Mouse (Mus musculus) limb, embryonic 13.5 days (tissue): ENCODE data around the gene Txndc9. TPM values are rescaled to one million over a fixed set of nuclear protein-coding genes. Genes with fewer than 3 reads are reported as not detected.

ENCODE experiments used
- ATAC-seq: fragments of 200-750 bp; cut with Nextera tagmentation; 2 replicates; pipeline ENCODE4 v1.8.0; 2017; ENCODE audit warnings: low read depth, moderate number of reproducible peaks, moderate TSS enrichment; ENCODE audit not compliant: low FRiP score
- H3K27ac ChIP-seq: fragments of 300-500 bp; sonication (generic); 2 replicates; pipeline ENCODE4 v1.5.1; 2015; ENCODE audit warnings: inconsistent platforms, mild to moderate bottlenecking, moderate library complexity
- H3K27me3 ChIP-seq: fragments of 300-500 bp; sonication (generic); 2 replicates; pipeline ENCODE4 v1.6.1; 2015; ENCODE audit warnings: mild to moderate bottlenecking, inconsistent platforms
- H3K36me3 ChIP-seq: fragments of 300-500 bp; sonication (generic); 2 replicates; pipeline ENCODE4 v1.6.1; 2015; ENCODE audit warnings: inconsistent platforms, mild to moderate bottlenecking, moderate library complexity
- H3K4me1 ChIP-seq: fragments of 300-500 bp; sonication (generic); 2 replicates; pipeline ENCODE4 v1.6.1; 2015; ENCODE audit warnings: inconsistent platforms
- H3K4me2 ChIP-seq: fragments of 300-500 bp; sonication (generic); replicated peaks from 2 replicates; pipeline ENCODE4 v1.6.1; 2015; ENCODE audit warnings: inconsistent platforms, mild to moderate bottlenecking, moderate library complexity
- H3K4me3 ChIP-seq: fragments of 300-500 bp; sonication (generic); 2 replicates; pipeline ENCODE4 v1.5.1; 2015; ENCODE audit warnings: moderate library complexity, mild to moderate bottlenecking, inconsistent platforms
- H3K9ac ChIP-seq: fragments of 300-500 bp; sonication (generic); 2 replicates; pipeline ENCODE4 v1.6.1; 2015; ENCODE audit warnings: mild to moderate bottlenecking, inconsistent platforms
- H3K9me3 ChIP-seq: fragments of 300-500 bp; sonication (generic); 2 replicates; pipeline ENCODE4 v1.6.1; 2016; ENCODE audit warnings: inconsistent platforms
- WGBS: fragments of 180-500 bp; shearing (Covaris S2); methylation state at CpG from one replicate; pipeline ENCODE4 v1.1.7; 2015; 5-methylcytosine and 5-hydroxymethylcytosine counted together
- polyA plus RNA-seq: library from polyadenylated mRNA; unstranded; fragments of >200 nt; fragmentation: Nextera tagmentation; extraction: Ambion mirVana; gene quantifications from 2 replicates; pipeline ENCODE4 v1.2.1, GENCODE M21; 2015

The Txndc9 gene
- polyA plus RNA-seq, 1 experiment from 2014 or later, result 139 TPM

GRCm38 (mm10) chr1:37965571-37965970 lies 32.1 kb downstream of the Txndc9 start:
- no peak overlapping the region for H3K9ac ChIP-seq
- no peaks in the 10 kb centered on the region for H3K4me1 ChIP-seq
- H3K4me2 ChIP-seq, result no peak overlapping the region
- H3K9me3 ChIP-seq, result no peaks in the 10 kb centered on the region
- H3K27ac ChIP-seq, result no peak overlapping the region
- H3K27me3 ChIP-seq, result no peaks in the 10 kb centered on the region
- ATAC-seq, result no peak
- H3K36me3 ChIP-seq, result no peaks in the 10 kb centered on the region
- H3K4me3 ChIP-seq, result no peak overlapping the region
- 51% methylated on average over 10 of the region's 10 CpGs for WGBS

GRCm38 (mm10) chr1:37959486-37959885 lies 38.2 kb downstream of the Txndc9 start:
- Histone ChIP-seq H3K9me3 (no peaks in the 10 kb centered on the region), H3K4me3 (no peak overlapping the region), H3K4me2 (no peak overlapping the region), H3K9ac (no peak overlapping the region), H3K27ac (no peak overlapping the region), H3K27me3 (no peaks in the 10 kb centered on the region), H3K36me3 (no peaks in the 10 kb centered on the region), H3K4me1 (no peaks in the 10 kb centered on the region)
- no peak for ATAC-seq
- 67% methylated on average over 5 of the region's 5 CpGs for WGBS

- 68% methylated on average over 2 of the region's 2 CpGs for WGBS
- Histone ChIP-seq H3K4me2 (no peak overlapping the region), H3K4me1 (no peaks in the 10 kb centered on the region), H3K9me3 (no peaks in the 10 kb centered on the region), H3K27me3 (no peaks in the 10 kb centered on the region), H3K9ac (no peak overlapping the region), H3K36me3 (no peaks in the 10 kb centered on the region), H3K27ac (no peak overlapping the region), H3K4me3 (no peak overlapping the region)
- ATAC-seq, result no peak
These were observed 39.2 kb downstream of the Txndc9 start for GRCm38 (mm10) chr1:37958516-37958915.

- no peak within 1 kb of the TSS for H3K4me2 ChIP-seq
These were observed 40.0 kb downstream of the Txndc9 start, which contains the start of gene Lyg1 for GRCm38 (mm10) chr1:37957659-37958058. Lyg1 (minus strand) TSS chr1:37957759.

GRCm38 (mm10) chr1:37956690-37957431 lies 40.8 kb downstream of the Txndc9 start:
- ATAC-seq, result no peak

More at GRCm38 (mm10) chr1:37957659-37958058, 40.0 kb downstream of the Txndc9 start, which contains the start of gene Lyg1:
- Histone ChIP-seq H3K4me1 (no peaks in the 10 kb centered on the region), H3K9me3 (no peaks in the 10 kb centered on the region), H3K27me3 (no peaks in the 10 kb centered on the region), H3K27ac (no peak within 1 kb of the TSS; the same call in 1 of the 2 replicates), H3K9ac (no peak within 1 kb of the TSS), H3K4me3 (no peak within 1 kb of the TSS), H3K36me3 (no peaks in the 10 kb centered on the region)
- no peak for ATAC-seq
- 84% methylated on average over 5 of the region's 5 CpGs for WGBS

GRCm38 (mm10) chr1:37955251-37955650 lies 42.4 kb downstream of the Txndc9 start:
- Histone ChIP-seq H3K9me3 (no peaks in the 10 kb centered on the region), H3K4me2 (no peak overlapping the region), H3K27ac (no peak overlapping the region), H3K9ac (no peak overlapping the region), H3K4me3 (no peak overlapping the region), H3K36me3 (no peaks in the 10 kb centered on the region), H3K27me3 (no peaks in the 10 kb centered on the region), H3K4me1 (no peaks in the 10 kb centered on the region)
- no peak for ATAC-seq
- 85% methylated on average over 2 of the region's 2 CpGs for WGBS

More at GRCm38 (mm10) chr1:37956690-37957431, 40.8 kb downstream of the Txndc9 start:
- H3K27me3 ChIP-seq, result no peaks in the 10 kb centered on the region
- no peak overlapping the region for H3K4me3 ChIP-seq
- 39% methylated on average over 3 of the region's 3 CpGs for WGBS
- no peaks in the 10 kb centered on the region for H3K4me1 ChIP-seq
- no peak overlapping the region for H3K4me2 ChIP-seq
- no peak overlapping the region; the same call in 1 of the 2 replicates for H3K27ac ChIP-seq
- H3K9ac ChIP-seq, result no peak overlapping the region
- H3K9me3 ChIP-seq, result no peaks in the 10 kb centered on the region
- H3K36me3 ChIP-seq, result no peaks in the 10 kb centered on the region

GRCm38 (mm10) chr1:37954786-37955185 lies 42.9 kb downstream of the Txndc9 start:
- H3K4me1 ChIP-seq, result no peaks in the 10 kb centered on the region
- WGBS, result 84% methylated on average over 7 of the region's 7 CpGs
- H3K4me2 ChIP-seq, result no peak overlapping the region
- ATAC-seq, result no peak
- H3K36me3 ChIP-seq, result no peaks in the 10 kb centered on the region
- no peak overlapping the region for H3K4me3 ChIP-seq
- no peak overlapping the region for H3K27ac ChIP-seq
- no peaks in the 10 kb centered on the region for H3K9me3 ChIP-seq
- no peak overlapping the region for H3K9ac ChIP-seq
- no peaks in the 10 kb centered on the region for H3K27me3 ChIP-seq

- H3K9ac ChIP-seq, result no peak overlapping the region
- H3K36me3 ChIP-seq, result no peaks in the 10 kb centered on the region
- no peak overlapping the region for H3K4me2 ChIP-seq
- H3K27me3 ChIP-seq, result no peaks in the 10 kb centered on the region
- ATAC-seq, result no peak
- no peak overlapping the region for H3K27ac ChIP-seq
- no peak overlapping the region for H3K4me3 ChIP-seq
- no peaks in the 10 kb centered on the region for H3K4me1 ChIP-seq
- 69% methylated on average over 2 of the region's 2 CpGs for WGBS
- no peaks in the 10 kb centered on the region for H3K9me3 ChIP-seq
These were observed 48.8 kb downstream of the Txndc9 start for GRCm38 (mm10) chr1:37948906-37949305.

Other genes starting within 250 kb of the Txndc9 start
- gene Tsga10, start 131.5 kb downstream of the Txndc9 start, polyA plus RNA-seq, result 5.8 and 7.5 TPM in 2 replicates
- gene Lipt1, start 126.2 kb downstream of the Txndc9 start, polyA plus RNA-seq, result 8.5 and 9.2 TPM in 2 replicates
- 25.6 and 27.2 TPM in 2 replicates for gene Mitd1, start 107.5 kb downstream of the Txndc9 start, polyA plus RNA-seq
- gene Mrpl30, start 107.4 kb downstream of the Txndc9 start, polyA plus RNA-seq, result 245 and 275 TPM in 2 replicates
- gene Lyg2, start 81.4 kb downstream of the Txndc9 start, polyA plus RNA-seq, result not detected in 2 replicates
- gene Lyg1, start 40.1 kb downstream of the Txndc9 start, polyA plus RNA-seq, result not detected in 2 replicates
- 33.8 TPM in 2 replicates for gene Eif5b, start 117 bp upstream of the Txndc9 start, polyA plus RNA-seq
- 33.4 and 36.1 TPM in 2 replicates for gene Rev1, start 131.9 kb upstream of the Txndc9 start, polyA plus RNA-seq